Mouse (Mus musculus) heart, adult 18-20 months (tissue): ENCODE results near the gene Higd2a. TPM values are rescaled to one million over a fixed set of nuclear protein-coding genes. Genes with fewer than 3 reads are reported as not detected.
"Not testable (repeated sequence)": the region's sequence is repeated elsewhere in the genome, so short reads cannot be mapped to it uniquely, and the experiment has no call there.

Experiments used
- DNase-seq, 2 experiments: peaks; one replicate each; pipeline ENCODE4 v3.0.0; 2021 to 2022; ENCODE audit warnings: mixed read lengths in 1 of 2
- total RNA-seq, 2 experiments: library from RNA; stranded (reverse); gene quantifications; 2 replicates each; pipeline ENCODE4 v1.2.3; 2021

Higd2a gene
- total RNA-seq, 2 experiments from 2014 or later = 185 to 190 TPM

DNA sequence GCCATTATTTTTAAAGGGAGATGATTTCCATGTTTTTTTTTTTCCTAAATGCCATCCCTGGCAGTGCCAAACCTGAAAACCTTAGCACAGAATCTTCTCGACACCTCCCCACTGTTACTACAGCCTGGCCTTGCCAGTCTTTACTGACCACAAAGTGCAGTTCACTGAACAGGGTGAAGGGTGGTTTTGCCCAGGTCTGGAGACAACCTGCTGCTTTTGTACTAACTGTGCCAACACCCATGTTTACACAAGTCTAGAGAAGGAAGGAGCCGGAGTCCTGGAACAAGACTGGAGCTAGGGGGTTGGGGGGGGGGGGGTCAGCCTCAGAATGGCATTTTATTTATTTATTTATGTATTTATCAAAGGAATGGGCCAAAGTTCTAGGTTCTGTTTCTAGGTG is 8.6 kb upstream of the Higd2a start:
- DNase-seq = no peak

GRCm38 (mm10) chr13:54582126-54582525 is 7.9 kb upstream of the Higd2a start:
- no peak for DNase-seq

GRCm38 (mm10) chr13:54582860-54583259 is 7.1 kb upstream of the Higd2a start:
- no peak for DNase-seq

DNA sequence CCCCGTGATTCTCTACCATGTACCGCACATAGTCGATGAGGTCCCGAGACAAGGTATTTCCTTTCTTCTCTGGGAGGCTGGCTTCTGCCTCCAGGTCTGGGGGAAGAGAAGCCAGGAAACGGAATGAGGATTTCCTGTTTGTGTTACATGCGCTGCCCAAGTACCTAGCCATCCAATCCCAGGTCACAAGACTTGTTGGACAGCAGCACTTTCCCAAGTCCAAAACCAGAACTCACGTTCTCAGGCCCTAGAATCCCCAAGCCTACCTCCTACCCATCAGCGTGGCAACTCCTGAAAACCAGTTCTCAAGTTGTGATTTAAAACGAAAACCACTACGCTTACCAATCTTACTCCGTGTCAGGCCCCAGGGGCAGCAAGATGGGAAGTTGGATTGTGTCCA is 4.2 kb upstream of the Higd2a start:
- DNase-seq = no peak

DNA sequence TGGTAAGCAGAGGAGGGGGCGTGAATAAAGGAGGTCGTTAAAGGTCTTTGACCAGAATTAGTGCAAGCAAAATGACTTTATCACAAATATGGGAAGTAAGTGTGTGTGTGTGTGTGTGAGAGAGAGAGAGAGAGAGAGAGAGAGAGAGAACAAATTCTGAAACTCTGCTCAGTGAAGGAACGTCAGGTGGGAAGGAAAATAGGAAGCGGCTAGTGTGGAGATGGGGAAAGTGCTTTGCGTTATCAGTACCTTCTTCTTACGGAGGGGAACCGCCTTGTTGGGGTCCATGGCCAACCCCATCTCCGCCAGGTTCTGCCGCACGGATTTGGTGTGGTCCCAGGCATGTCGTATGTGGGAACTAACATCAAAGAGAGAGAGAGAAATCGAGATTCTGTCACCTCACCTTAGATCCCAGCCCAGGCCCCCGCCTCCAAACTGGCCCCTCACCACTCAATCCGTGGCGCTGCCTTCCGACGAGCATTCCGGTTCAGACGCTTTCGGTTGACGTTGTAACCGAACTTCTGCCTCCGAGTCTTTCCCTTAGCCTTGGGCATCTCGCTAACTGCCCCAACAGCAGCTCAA is 502 bp upstream of the Higd2a start:
- no peak for DNase-seq

GRCm38 (mm10) chr13:54591776-54592356 is 1.9 kb downstream of the Higd2a start:
- DNase-seq = no peak

GRCm38 (mm10) chr13:54593617-54594016 is 3.6 kb downstream of the Higd2a start:
- no peak for DNase-seq

DNA sequence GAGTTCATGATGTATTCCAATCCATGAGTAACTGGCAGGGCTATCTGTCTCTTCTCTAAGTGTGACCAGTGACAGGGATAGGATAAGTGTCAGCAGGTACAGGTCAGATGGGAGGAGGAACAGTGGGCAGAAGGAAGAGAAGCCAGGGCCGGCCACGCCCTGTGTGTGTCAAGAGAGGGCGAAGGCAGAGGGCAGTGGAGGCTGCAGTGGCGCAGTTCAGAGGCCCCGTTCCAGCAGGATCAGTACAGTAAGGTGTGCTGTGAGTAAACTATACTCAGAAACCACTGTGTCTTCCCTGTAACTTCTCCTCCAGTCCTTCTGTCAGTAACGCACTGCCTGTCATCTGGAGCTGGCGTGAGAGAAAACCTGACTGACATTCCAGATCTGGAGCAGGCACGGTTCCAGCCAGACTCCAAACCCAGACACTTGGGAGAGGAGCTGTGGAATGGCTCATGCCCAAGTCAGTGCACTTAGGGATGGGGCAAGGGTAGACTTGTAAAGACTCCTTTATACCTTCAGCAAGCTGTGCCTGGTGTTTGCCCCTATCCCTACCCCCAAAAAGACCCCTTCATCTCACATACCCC is 6.2 kb downstream of the Higd2a start:
- DNase-seq = peak; percentile 41 to 57

- DNase-seq = no peak
These were observed 6.9 kb downstream of the Higd2a start for GRCm38 (mm10) chr13:54596870-54597269.

DNA sequence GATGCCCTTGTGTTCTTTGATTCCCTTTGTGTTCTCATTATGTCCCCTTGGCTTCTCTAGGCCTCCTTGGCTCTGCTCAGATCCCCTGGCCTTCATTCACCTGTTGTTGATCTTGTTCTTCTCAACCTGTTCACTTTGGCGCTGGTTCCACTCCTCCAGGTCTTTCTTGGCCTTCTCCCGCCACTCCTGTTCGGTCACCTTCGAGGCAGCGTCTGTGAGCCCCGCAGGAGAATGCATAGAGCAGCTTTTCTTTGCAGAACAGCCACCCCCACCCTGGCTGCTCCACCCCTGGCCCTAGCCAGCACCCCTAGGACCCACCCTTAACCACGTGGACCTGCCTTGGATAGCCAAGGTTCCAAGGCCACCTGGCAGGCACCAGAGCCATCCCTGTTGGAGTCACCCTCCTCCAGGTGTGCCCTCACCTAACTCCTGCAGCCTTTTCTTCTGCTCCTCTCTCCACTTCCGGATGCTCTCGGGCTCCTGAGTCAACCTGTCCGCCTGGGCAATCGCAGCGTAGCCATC is 8.7 kb downstream of the Higd2a start:
- no peak for DNase-seq

DNA sequence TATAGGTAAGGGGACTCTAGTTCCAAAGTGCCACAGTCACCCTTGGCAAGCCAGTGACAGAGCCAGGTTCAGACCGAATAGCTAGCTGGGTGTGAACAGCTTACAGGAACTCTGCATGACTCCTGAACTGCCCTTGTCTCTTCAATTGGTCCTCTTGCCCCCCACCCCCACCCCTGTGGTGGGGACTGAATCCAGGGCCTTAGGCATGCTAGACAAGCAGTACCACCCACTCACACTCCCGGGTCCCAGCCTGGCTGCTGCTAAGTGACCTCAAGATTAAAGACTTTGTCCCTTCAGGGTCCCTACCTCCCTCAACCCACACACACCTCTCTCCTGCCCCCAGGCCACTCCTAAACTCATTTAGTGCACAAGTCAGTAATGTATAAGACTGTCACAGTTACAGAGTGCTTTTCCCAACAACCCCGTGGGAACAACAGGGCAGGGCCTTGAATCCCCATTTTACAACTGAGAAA is 12.7 kb downstream of the Higd2a start:
- no peak for DNase-seq

- DNase-seq = no peak
These were observed 13.5 kb downstream of the Higd2a start for GRCm38 (mm10) chr13:54603501-54603900.

GRCm38 (mm10) chr13:54604221-54604620 is 14.2 kb downstream of the Higd2a start:
- no peak for DNase-seq

GRCm38 (mm10) chr13:54605426-54605825 is 15.4 kb downstream of the Higd2a start:
- DNase-seq = peak in 1 of 2 experiments; percentile 42

- DNase-seq = no peak
These were observed 17.2 kb downstream of the Higd2a start for GRCm38 (mm10) chr13:54607204-54607603.

DNA sequence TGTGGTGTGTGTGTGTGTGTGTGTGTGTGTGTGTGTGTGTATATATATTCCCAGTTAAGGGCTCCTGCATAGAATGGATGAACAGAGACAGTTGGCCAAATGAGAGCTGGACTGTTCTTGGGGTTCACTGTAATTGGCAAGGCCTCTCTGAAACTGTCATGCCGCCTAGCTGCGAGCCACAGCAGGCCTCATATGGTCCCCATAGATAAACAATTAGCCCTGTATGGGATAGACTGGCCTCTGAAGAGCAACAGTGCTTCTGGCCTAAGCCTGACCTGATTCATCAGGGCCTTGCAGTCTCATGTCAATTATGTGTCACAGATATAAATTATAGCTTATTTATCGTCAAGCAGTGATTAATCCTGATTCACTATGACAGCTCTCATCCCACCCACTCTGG is 18.0 kb downstream of the Higd2a start:
- no peak for DNase-seq

DNA sequence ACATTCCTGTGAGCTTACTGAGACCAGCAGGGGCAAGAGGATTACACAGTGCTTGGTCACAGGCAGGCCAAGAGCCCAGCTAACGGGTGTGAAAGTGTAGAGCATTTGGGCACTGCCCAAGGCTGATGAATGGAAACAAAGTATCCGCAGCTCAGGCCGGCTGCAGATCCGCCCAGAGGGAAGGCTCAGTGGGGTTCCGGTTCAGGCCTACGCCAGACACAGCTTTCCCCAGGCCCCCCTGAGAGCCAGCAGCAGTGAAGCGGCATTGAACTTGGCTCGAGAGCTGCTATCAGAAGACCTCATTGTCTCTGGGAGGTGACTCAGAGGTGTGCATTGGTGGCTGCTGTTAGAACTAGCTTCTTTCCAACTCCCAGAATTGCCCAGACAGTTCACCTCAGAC is 18.7 kb downstream of the Higd2a start:
- peak in 1 of 2 experiments; percentile 56 for DNase-seq

- no peak for DNase-seq
These were observed 19.3 kb downstream of the Higd2a start for GRCm38 (mm10) chr13:54609301-54609700.

DNA sequence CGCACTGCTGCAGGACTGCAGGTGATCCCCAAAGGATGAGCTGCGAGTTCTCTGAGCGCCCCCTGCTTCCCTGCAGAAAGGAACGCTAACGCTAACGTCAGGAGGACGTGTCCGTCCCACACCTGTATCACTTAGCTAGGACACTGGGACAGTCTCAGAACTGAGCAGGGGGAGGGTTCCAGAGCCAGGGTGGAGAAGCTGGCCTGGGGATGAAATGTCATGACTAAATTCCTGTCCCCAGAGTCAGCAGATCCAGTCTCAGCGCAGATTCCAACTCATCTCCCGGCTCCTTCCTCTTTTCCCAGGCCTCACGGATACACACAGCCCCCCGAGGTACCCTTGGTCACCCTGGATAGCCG is 20.6 kb downstream of the Higd2a start:
- peak in 1 of 2 experiments; percentile 57 for DNase-seq

- DNase-seq = peak; percentile 93 to 96
These were observed 21.2 kb downstream of the Higd2a start, which contains the start of gene Cltb for GRCm38 (mm10) chr13:54610972-54611754. Gene Cltb (minus strand): TSS chr13:54611344.

DNA sequence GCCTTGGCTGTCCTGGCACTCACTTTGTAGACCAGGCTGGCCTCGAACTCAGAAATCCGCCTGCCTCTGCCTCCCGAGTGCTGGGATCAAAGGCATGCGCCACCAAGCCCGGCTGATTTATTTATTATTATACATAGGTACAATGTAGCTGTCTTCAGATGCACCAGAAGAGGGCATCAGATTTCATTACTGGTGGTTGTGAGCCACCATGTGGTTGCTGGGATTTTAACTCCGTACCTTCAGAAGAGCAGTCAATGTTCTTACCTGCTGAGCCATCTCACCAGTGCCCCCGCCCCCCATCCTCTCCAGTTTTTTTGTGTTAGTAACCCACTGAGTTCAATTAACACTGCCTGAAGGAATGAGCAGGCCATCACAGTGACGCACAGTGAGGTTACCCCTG is 23.1 kb downstream of the Higd2a start:
- DNase-seq = not testable (repeated sequence)

GRCm38 (mm10) chr13:54616307-54616706 is 26.3 kb downstream of the Higd2a start:
- no peak for DNase-seq

GRCm38 (mm10) chr13:54616998-54617397 is 27.0 kb downstream of the Higd2a start:
- DNase-seq = no peak
